Mouse (Mus musculus) limb, embryonic 13.5 days (tissue): Measurements from ENCODE around the gene Lin28b. TPM values are rescaled to one million over a fixed set of nuclear protein-coding genes. Genes with fewer than 3 reads are reported as not detected.

Experiments
- ATAC-seq: fragments of 200-750 bp; cut with Nextera tagmentation; 2 replicates; pipeline ENCODE4 v1.8.0; 2017; ENCODE audit warnings: low read depth, moderate number of reproducible peaks, moderate TSS enrichment; ENCODE audit not compliant: low FRiP score
- H3K27ac ChIP-seq: fragments of 300-500 bp; sonication (generic); 2 replicates; pipeline ENCODE4 v1.5.1; 2015; ENCODE audit warnings: inconsistent platforms, mild to moderate bottlenecking, moderate library complexity
- H3K27me3 ChIP-seq: fragments of 300-500 bp; sonication (generic); 2 replicates; pipeline ENCODE4 v1.6.1; 2015; ENCODE audit warnings: mild to moderate bottlenecking, inconsistent platforms
- H3K36me3 ChIP-seq: fragments of 300-500 bp; sonication (generic); 2 replicates; pipeline ENCODE4 v1.6.1; 2015; ENCODE audit warnings: inconsistent platforms, mild to moderate bottlenecking, moderate library complexity
- H3K4me1 ChIP-seq: fragments of 300-500 bp; sonication (generic); 2 replicates; pipeline ENCODE4 v1.6.1; 2015; ENCODE audit warnings: inconsistent platforms
- H3K4me2 ChIP-seq: fragments of 300-500 bp; sonication (generic); replicated peaks from 2 replicates; pipeline ENCODE4 v1.6.1; 2015; ENCODE audit warnings: inconsistent platforms, mild to moderate bottlenecking, moderate library complexity
- H3K4me3 ChIP-seq: fragments of 300-500 bp; sonication (generic); 2 replicates; pipeline ENCODE4 v1.5.1; 2015; ENCODE audit warnings: moderate library complexity, mild to moderate bottlenecking, inconsistent platforms
- H3K9ac ChIP-seq: fragments of 300-500 bp; sonication (generic); 2 replicates; pipeline ENCODE4 v1.6.1; 2015; ENCODE audit warnings: mild to moderate bottlenecking, inconsistent platforms
- H3K9me3 ChIP-seq: fragments of 300-500 bp; sonication (generic); 2 replicates; pipeline ENCODE4 v1.6.1; 2016; ENCODE audit warnings: inconsistent platforms
- whole genome bisulfite sequencing: fragments of 180-500 bp; shearing (Covaris S2); methylation state at CpG from one replicate; pipeline ENCODE4 v1.1.7; 2015; 5-methylcytosine and 5-hydroxymethylcytosine counted together
- polyA plus RNA-seq: library from polyadenylated mRNA; unstranded; fragments of >200 nt; fragmentation: Nextera tagmentation; extraction: Ambion mirVana; gene quantifications from 2 replicates; pipeline ENCODE4 v1.2.1, GENCODE M21; 2015

Gene Lin28b
- polyA plus RNA-seq, 1 experiment from 2014 or later = 3.7 TPM

DNA sequence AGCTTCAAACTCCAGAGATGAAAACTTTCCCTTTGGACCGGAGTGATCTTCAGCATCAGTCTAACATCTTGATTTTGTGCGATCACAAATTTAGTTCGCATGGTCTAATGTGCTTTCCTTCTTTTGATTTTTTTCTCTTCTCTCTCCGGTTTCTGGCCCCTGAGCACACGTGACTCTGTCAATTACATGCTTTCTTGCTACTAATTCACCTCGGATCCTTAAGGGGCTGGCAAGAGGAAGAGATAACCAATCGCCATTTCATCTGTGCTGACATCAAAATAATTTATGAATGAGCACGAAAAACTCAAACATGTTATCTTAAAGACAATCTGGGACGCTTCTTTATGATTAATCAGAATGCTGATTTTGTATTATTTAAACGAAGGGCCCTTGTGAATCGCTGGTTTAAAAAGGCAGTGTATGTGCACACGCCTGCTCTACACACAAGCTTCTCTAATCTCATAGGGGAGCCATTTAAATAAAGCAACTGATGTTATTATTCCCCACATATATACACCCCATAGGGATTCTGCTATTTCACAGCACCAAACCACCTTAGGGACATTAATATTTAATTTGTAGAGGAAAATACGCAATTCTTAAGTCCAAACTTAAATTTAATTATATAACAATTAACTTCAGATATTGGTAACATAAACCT, 16.0 kb downstream of the Lin28b start:
- Histone ChIP-seq H3K36me3 (no peaks in the 10 kb centered on the region), H3K27ac (0 out of 2 replicates have a peak overlapping the region, but pooled peaks have one; percentile 58), H3K27me3 (peaks cover 19% of the 10 kb centered on the region), H3K4me2 (peak overlapping the region; percentile 76), H3K9me3 (no peaks in the 10 kb centered on the region), H3K4me1 (peaks cover 30% of the 10 kb centered on the region), H3K9ac (peak overlapping the region; percentile 61), H3K4me3 (peak overlapping the region; percentile 53)
- peak; percentile 55; the same call in 1 of the 2 replicates for ATAC-seq
- under 1% methylated on average over 13 of the region's 13 CpGs for WGBS

GRCm38 (mm10) chr10:45469027-45469996, 16.9 kb downstream of the Lin28b start:
- H3K4me1 ChIP-seq = peaks cover 30% of the 10 kb centered on the region
- H3K9ac ChIP-seq = peak overlapping the region; percentile 61
- H3K27me3 ChIP-seq = peaks cover 19% of the 10 kb centered on the region
- WGBS = under 1% methylated on average over 21 of the region's 21 CpGs
- H3K36me3 ChIP-seq = no peaks in the 10 kb centered on the region
- H3K4me2 ChIP-seq = peak overlapping the region; percentile 76
- peak overlapping the region; percentile 53 for H3K4me3 ChIP-seq
- ATAC-seq = peak; percentile 67
- no peaks in the 10 kb centered on the region for H3K9me3 ChIP-seq
- peak overlapping the region; percentile 70; the same call in 1 of the 2 replicates for H3K27ac ChIP-seq

- peaks cover 27% of the 10 kb centered on the region for H3K4me1 ChIP-seq
- no peak for ATAC-seq
- H3K9me3 ChIP-seq = no peaks in the 10 kb centered on the region
- H3K4me2 ChIP-seq = peak overlapping the region; percentile 76
- H3K9ac ChIP-seq = no peak overlapping the region; the same call in 1 of the 2 replicates
- H3K27me3 ChIP-seq = peaks cover 19% of the 10 kb centered on the region
- H3K4me3 ChIP-seq = peak overlapping the region; percentile 53
- 22% methylated on average over 4 of the region's 4 CpGs for WGBS
- no peaks in the 10 kb centered on the region for H3K36me3 ChIP-seq
- H3K27ac ChIP-seq = peak overlapping the region; percentile 8; the same call in 1 of the 2 replicates
These were observed 17.8 kb downstream of the Lin28b start for GRCm38 (mm10) chr10:45468180-45468915.

DNA sequence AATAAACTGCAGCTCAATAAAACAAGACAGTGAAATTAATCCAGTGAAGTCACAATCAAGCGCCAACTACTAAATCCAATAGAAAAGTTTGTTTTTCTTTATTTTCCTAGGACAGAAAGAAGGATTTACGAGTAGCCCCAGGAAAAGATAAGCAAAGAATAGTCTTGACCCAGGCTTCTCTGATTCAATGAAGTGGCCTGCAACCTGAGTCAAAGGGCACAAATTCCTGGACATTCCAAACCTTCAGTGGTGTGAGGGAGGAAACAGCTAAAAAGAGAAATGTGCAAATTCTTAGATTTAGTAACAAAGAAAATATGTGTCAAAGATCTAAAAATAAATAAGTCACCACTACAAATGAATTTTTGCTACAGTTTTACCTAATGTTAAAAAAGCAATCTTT, 27.6 kb downstream of the Lin28b start:
- no peaks in the 10 kb centered on the region for H3K4me1 ChIP-seq
- H3K27ac ChIP-seq = no peak overlapping the region
- no peaks in the 10 kb centered on the region for H3K9me3 ChIP-seq
- H3K4me3 ChIP-seq = no peak overlapping the region
- no peak for ATAC-seq
- 55% methylated on average over 2 of the region's 2 CpGs for WGBS
- H3K9ac ChIP-seq = no peak overlapping the region
- H3K4me2 ChIP-seq = no peak overlapping the region
- no peaks in the 10 kb centered on the region for H3K36me3 ChIP-seq
- no peaks in the 10 kb centered on the region for H3K27me3 ChIP-seq

DNA sequence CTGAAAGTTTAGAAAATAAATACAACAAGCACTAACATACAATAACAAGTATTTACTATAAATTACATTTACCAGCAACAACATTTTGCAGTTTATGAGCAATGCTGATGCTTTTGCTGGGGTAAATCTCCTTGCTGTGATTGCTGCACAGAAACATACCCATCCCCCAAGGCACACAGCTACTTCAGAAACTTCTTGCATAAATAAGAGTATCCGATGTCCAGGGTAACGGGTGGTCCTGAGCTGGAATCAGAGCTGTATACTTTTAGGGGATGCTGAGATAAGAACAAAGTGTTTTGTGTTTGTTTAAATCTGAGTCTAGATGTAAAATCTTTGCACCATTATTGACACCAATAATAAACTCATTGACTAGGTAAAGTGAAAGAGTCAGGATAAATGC, 28.1 kb downstream of the Lin28b start:
- no peak for ATAC-seq
- Histone ChIP-seq H3K9me3 (no peaks in the 10 kb centered on the region), H3K36me3 (no peaks in the 10 kb centered on the region), H3K4me1 (no peaks in the 10 kb centered on the region), H3K4me2 (no peak overlapping the region), H3K9ac (no peak overlapping the region), H3K27me3 (no peaks in the 10 kb centered on the region), H3K27ac (no peak overlapping the region), H3K4me3 (no peak overlapping the region)
- 28% methylated on average over 2 of the region's 2 CpGs for WGBS

- H3K36me3 ChIP-seq = no peaks in the 10 kb centered on the region
- no peak overlapping the region for H3K9ac ChIP-seq
- no peaks in the 10 kb centered on the region for H3K27me3 ChIP-seq
- H3K9me3 ChIP-seq = no peaks in the 10 kb centered on the region
- H3K4me1 ChIP-seq = 0 out of 2 replicates have a peak, but pooled peaks cover 2% of the 10 kb centered on the region
- peak overlapping the region; percentile 38; the same call in 1 of the 2 replicates for H3K4me2 ChIP-seq
- H3K4me3 ChIP-seq = no peak overlapping the region
- H3K27ac ChIP-seq = no peak overlapping the region
- ATAC-seq = no peak
These were observed 39.6 kb downstream of the Lin28b start for GRCm38 (mm10) chr10:45446625-45447024.

- Histone ChIP-seq H3K9me3 (no peaks in the 10 kb centered on the region), H3K4me2 (peak overlapping the region; percentile 38), H3K27ac (no peak overlapping the region), H3K4me1 (0 out of 2 replicates have a peak, but pooled peaks cover 2% of the 10 kb centered on the region), H3K36me3 (no peaks in the 10 kb centered on the region), H3K9ac (peak overlapping the region; percentile 40; the same call in 1 of the 2 replicates), H3K27me3 (no peaks in the 10 kb centered on the region), H3K4me3 (no peak overlapping the region)
- ATAC-seq = no peak
- WGBS = 12% methylated on average over 8 of the region's 8 CpGs
These were observed 40.0 kb downstream of the Lin28b start for GRCm38 (mm10) chr10:45446215-45446614.

- Histone ChIP-seq H3K27me3 (no peaks in the 10 kb centered on the region), H3K4me1 (no peaks in the 10 kb centered on the region), H3K27ac (no peak overlapping the region), H3K36me3 (no peaks in the 10 kb centered on the region), H3K9ac (no peak overlapping the region), H3K4me2 (no peak overlapping the region), H3K4me3 (no peak overlapping the region), H3K9me3 (no peaks in the 10 kb centered on the region)
- 56% methylated on average over 1 of the region's 1 CpGs for WGBS
- ATAC-seq = no peak
These were observed 63.8 kb downstream of the Lin28b start for GRCm38 (mm10) chr10:45422372-45422771.

- no peak for ATAC-seq
- Histone ChIP-seq H3K27ac (no peak overlapping the region), H3K9ac (no peak overlapping the region), H3K27me3 (no peaks in the 10 kb centered on the region), H3K4me1 (no peaks in the 10 kb centered on the region), H3K4me2 (no peak overlapping the region), H3K4me3 (no peak overlapping the region), H3K36me3 (no peaks in the 10 kb centered on the region), H3K9me3 (no peaks in the 10 kb centered on the region)
- WGBS = 69% methylated on average over 5 of the region's 5 CpGs
These were observed 74.1 kb downstream of the Lin28b start for GRCm38 (mm10) chr10:45412144-45412543.

DNA sequence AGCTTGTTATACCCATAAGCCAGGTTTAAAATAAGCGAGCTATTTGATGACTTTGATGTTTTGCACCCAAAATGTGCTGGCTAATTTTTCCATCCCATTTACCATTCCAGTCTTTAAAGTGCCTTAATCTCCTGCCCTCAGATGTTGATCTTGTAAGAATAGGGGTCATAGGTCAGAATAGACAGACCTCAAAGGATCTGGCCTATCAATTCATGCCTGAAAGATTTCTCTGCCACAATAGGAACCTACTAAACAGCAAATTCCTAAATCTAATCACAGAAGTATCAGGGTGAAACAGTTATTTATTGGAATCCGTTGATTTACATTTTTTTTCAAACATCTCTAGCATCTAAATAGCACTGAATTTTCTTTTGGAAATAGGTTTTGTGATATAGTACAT, 74.5 kb downstream of the Lin28b start:
- WGBS = 56% methylated on average over 2 of the region's 2 CpGs
- Histone ChIP-seq H3K4me3 (no peak overlapping the region), H3K9ac (no peak overlapping the region), H3K4me2 (no peak overlapping the region), H3K9me3 (no peaks in the 10 kb centered on the region), H3K27me3 (no peaks in the 10 kb centered on the region), H3K27ac (no peak overlapping the region), H3K36me3 (no peaks in the 10 kb centered on the region), H3K4me1 (no peaks in the 10 kb centered on the region)
- no peak for ATAC-seq

DNA sequence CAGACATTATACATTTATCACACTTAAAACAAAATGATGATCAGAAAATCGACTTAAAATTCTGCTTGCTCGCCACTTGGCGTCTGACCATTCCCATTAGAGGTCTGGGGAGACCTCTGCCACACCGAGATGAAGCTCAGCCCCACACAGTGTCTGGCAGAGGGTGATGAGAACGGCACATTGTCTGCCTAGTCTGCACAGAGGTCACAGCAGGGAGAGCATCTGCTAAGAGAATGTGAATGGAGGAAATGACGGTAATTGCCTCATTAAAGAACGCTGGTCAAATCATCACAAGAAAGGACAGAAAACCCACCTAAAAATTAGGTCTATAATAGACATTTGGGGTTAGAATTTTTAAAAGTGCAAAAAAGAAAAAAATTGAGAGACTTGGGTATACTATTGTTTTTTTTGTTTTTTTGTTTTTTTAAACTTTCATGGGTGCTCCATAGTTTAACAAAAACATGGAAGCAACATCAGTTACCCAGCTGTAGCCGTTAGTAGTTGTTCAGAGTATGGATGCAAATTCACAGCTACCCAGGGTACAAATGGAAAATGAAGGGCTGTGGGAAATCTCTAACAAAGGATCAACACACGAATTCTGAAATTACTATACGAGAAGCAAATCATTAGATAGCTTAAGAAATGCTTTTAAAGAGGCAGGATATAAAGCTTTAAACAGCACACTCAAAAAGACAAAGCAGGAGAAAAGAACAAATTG, 75.4 kb downstream of the Lin28b start:
- Histone ChIP-seq H3K36me3 (no peaks in the 10 kb centered on the region), H3K4me1 (no peaks in the 10 kb centered on the region), H3K27me3 (no peaks in the 10 kb centered on the region), H3K27ac (no peak overlapping the region), H3K4me3 (no peak overlapping the region), H3K9ac (no peak overlapping the region), H3K4me2 (no peak overlapping the region), H3K9me3 (no peaks in the 10 kb centered on the region)
- WGBS = 34% methylated on average over 10 of the region's 10 CpGs
- ATAC-seq = no peak
